Mouse (Mus musculus) lung, adult 2 months (tissue): ENCODE measurements around the gene Abcd1. TPM values are rescaled to one million over a fixed set of nuclear protein-coding genes. Genes with fewer than 3 reads are reported as not detected.

Source experiments
- DNase-seq: peaks from one replicate; pipeline ENCODE4 v3.0.0; 2022
- H3K4me1 ChIP-seq: fragments of 200-500 bp; 2 replicates; pipeline ENCODE4 v1.6.1; 2011; ENCODE audit warnings: low read length; ENCODE audit not compliant: control insufficient read depth, insufficient read depth
- H3K4me3 ChIP-seq: fragments of 200-500 bp; replicated peaks from 2 replicates; pipeline ENCODE3; 2011; ENCODE audit warnings: low read depth, mild to moderate bottlenecking, control low read depth, low read length; ENCODE audit errors: extremely low read depth
- CTCF ChIP-seq: fragments of 200-500 bp; IDR thresholded peaks from 2 replicates; pipeline ENCODE4 v1.5.1; 2011; ENCODE audit warnings: mild to moderate bottlenecking, low read length, control low read depth; ENCODE audit not compliant: insufficient read depth
- POLR2A ChIP-seq: fragments of 200-500 bp; IDR thresholded peaks from 2 replicates; pipeline ENCODE4 v1.6.1; 2011; ENCODE audit warnings: low read depth, mild to moderate bottlenecking, control low read depth, low read length, borderline replicate concordance; ENCODE audit errors: extremely low read depth
- WGBS: fragments of 180-500 bp; shearing (Covaris S2); methylation state at CpG from one replicate; pipeline ENCODE4 v1.1.7; 2018; 5-methylcytosine and 5-hydroxymethylcytosine counted together
- polyA plus RNA-seq: library from polyadenylated mRNA; depleted of rRNA; stranded (reverse); fragments of >200 nt; gene quantifications from 2 replicates; pipeline ENCODE4 v1.2.3, GENCODE M21; 2012; rRNA removed

The Abcd1 gene
- 49.9 and 53.6 TPM in 2 replicates for polyA plus RNA-seq

DNA sequence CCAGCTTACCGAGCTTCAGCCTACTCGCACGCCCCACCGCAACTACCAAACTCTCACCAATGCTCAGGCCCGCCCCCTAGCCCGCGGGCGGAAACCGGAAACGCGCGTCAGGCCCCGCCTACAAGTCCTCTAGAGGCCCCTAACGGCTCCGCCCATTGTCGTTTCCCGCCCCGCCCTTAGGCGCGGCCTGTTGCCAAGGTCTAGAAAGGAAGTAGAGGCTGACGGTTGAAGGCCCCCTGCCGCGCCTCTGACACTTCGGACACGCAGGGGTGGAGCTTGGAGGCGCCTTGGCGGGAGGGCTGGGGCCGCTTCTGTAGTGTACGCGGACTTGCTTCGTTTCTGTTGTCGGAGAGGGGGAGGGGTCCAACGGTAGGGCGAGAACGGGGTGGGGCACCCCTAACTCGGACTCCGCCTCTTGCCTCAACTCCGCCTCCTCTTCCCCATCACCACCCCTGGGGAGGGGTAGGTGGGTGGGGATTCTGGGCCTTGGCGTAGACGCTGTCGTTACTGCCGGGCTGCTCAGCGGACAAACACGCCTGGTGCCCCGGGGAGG is at the start of gene Abcd1, which contains the start of gene Bcap31:
TSS of gene Abcd1 (plus strand) at position 489 of the 553 bp plus-strand sequence.
TSS of gene Bcap31 (minus strand) at position 67 of the 553 bp plus-strand sequence.
- Histone ChIP-seq H3K4me3 (peak within 1 kb of the TSS; percentile 87), H3K4me1 (peaks cover 17% of the 10 kb centered on the region)
- 27% methylated on average over 45 of the region's 45 CpGs for WGBS
- peak; percentile 90; the same call in 1 of the 2 replicates for TF ChIP-seq POLR2A
- no peak for TF ChIP-seq CTCF
- DNase-seq = peak; percentile 92

DNA sequence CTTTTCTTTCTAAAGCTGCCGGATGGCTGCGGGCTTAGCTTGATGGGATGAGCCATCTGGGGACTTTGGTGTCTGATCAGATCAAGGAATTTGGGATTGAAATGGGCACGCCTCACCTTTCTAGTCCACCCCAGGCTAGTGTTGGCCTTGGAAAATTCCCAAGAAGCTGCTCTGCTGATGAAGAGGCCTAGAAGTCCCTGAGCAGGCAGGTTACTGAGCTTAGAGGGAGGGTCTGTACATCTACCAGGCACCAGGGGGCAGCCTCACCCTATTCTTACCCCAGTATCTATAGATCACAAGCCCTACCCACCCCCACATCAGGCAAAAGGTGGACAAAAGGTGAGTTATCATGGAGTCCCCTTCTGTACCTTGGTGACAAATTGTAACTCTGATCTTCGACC is 44.4 kb upstream of the Abcd1 start:
- TF ChIP-seq CTCF (peak; percentile 58), POLR2A (no peak)
- DNase-seq = peak; percentile 36
- H3K4me3 ChIP-seq = no peak overlapping the region
- WGBS = 71% methylated on average over 4 of the region's 4 CpGs
- peaks cover 8% of the 10 kb centered on the region for H3K4me1 ChIP-seq

DNA sequence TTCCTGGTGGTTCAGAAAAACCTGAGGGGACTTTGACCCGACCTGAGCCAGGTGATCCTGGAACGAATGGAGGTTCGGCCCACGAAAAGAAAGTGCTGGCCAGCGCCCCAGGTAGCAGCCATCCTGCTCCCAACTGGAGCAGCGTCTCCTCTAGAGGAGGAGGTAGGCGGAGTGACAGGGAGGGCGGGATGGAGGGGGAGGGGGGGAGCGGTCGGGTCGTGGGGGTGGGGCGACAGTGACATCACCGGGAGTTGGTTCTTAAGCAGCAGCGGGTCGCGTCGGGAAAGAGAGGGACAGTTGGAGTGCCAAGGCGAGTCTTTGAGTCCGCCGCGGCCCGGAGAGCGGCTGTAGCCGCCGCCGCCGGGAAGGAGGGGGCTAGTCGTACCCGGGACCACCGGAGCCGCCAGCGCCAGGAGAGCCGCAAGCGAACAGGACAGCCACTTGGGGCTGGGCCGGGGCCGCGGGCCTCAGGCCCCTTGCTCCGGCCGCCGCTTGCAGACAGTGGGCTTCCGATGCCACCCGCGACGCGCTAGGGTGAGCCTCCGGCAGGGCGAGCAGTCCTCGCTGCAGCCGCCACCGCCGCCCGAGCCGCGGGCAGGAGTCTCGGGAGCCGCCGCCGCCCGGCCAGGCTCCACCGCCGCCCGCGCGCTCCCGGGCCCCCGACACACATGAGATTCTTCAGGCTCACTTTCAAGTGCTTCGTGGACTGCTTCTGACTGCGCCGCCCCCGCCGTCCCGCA is 43.3 kb upstream of the Abcd1 start, which contains the start of gene Slc6a8:
TSS of gene Slc6a8 (plus strand) at position 272 of the 740 bp plus-strand sequence.
- 18% methylated on average over 71 of the region's 72 CpGs for WGBS
- peak; percentile 71 for DNase-seq
- Histone ChIP-seq H3K4me1 (peaks cover 8% of the 10 kb centered on the region), H3K4me3 (peak within 1 kb of the TSS; percentile 68)
- TF ChIP-seq CTCF = no peak
- TF ChIP-seq POLR2A = peak; percentile 81; the same call in 1 of the 2 replicates

DNA sequence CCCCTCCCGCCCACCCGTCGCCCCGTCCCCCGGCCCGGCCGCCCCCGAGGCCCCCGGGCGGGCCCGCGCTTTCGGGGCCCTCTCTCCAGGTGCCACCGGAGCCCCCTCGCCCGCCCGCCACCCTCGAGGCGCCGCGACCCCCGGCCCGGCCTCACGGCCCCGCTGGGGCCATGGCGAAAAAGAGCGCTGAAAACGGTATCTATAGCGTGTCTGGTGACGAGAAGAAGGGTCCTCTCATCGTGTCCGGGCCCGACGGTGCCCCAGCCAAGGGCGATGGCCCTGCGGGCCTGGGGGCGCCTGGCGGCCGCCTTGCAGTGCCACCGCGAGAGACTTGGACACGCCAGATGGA is 42.8 kb upstream of the Abcd1 start:
- DNase-seq = no peak
- WGBS = 27% methylated on average over 42 of the region's 42 CpGs
- Histone ChIP-seq H3K4me3 (peak overlapping the region; percentile 68), H3K4me1 (peaks cover 8% of the 10 kb centered on the region)
- TF ChIP-seq CTCF = no peak
- TF ChIP-seq POLR2A = no peak

DNA sequence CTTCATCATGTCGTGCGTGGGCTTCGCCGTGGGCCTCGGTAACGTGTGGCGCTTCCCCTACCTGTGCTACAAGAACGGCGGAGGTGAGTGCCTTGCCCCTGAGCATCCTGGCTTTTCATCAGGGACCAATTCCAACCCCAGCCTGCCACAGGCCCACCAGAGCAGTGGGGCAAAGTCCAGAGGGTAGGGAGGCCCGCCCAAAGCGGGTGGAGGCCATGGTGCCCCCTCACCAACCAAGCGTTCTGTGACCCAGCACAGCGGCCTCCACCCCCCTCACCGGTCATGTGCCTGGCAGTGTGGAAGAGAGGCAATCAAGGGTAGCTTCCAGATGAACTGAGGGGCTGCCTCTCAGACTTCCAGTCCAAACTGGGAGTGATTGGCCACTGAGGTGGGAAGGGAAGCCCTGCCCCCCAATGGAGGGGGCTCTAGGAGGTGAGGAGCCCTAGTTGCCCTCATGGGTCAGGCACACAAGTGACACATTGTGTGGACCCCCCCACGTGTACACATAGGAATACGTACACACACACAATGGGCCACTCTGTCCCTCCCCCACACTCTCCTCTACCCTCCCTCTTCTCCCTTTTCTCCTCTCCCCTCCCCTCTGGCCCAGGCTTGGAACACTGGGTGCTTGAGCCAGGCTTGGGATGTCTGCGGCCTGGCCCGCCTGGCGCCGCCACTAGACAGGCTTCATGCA is 42.3 kb upstream of the Abcd1 start:
- no peak for DNase-seq
- TF ChIP-seq CTCF (no peak), POLR2A (no peak)
- Histone ChIP-seq H3K4me1 (peaks cover 8% of the 10 kb centered on the region), H3K4me3 (peak overlapping the region; percentile 68)
- WGBS = 42% methylated on average over 20 of the region's 20 CpGs

DNA sequence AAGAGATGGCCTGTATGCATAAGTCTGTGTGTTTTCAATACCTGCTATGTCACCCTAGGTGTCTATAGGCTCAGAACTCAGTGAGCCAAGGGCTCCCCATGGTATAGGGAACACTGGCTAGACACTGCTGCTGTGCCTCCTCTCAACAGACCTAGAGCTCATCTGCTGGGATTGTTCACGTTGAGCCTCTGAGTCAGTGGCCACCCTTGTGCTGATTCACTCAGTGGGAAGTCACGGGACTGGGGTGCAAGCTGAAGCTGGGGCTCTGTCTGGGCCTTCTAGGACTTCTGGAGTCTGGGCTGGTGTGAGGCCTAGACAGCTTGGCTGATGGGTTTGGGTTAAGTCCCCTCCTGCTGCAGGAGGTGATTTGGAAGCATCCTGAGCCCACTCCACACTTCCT is 41.2 kb upstream of the Abcd1 start:
- TF ChIP-seq POLR2A = no peak
- TF ChIP-seq CTCF = no peak
- WGBS = 72% methylated on average over 2 of the region's 2 CpGs
- peaks cover 8% of the 10 kb centered on the region for H3K4me1 ChIP-seq
- H3K4me3 ChIP-seq = no peak overlapping the region
- DNase-seq = no peak

DNA sequence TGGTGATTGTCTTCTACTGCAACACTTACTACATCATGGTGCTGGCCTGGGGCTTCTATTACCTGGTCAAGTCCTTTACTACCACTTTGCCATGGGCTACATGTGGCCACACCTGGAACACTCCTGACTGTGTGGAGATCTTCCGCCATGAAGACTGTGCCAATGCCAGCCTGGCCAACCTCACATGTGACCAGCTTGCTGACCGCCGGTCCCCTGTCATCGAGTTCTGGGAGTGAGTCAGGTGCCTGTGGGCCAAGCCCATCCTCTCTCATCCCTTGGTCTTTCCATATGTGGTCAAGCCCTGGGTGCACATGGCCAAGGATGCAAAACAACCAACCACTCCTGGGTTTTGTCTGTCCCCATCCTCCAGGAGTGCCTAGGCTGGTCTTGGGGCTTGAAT is 39.7 kb upstream of the Abcd1 start:
- WGBS = 91% methylated on average over 4 of the region's 4 CpGs
- DNase-seq = no peak
- H3K4me3 ChIP-seq = no peak overlapping the region

DNA sequence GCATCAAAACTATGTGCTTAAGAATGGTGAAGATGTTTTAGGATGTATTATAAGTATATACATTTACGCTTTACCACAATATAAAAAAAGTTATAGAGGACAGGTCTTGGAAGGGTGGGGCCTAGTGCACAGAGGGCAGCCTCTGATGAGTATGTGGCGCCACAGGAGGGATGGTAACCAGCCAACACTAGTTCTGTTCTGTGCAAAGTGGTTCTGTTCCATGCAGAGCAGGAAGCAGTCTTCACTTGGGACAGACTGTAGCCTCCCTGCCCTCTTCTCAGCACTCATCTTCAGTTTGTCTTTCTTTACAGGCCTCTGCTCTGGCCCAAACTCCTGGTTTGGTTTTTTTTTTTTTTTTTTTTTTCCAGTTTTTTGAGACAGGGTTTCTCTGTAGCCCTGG is 32.2 kb upstream of the Abcd1 start:
- no peak overlapping the region for H3K4me3 ChIP-seq
- TF ChIP-seq CTCF = no peak
- TF ChIP-seq POLR2A = no peak
- 80% methylated on average over 2 of the region's 2 CpGs for WGBS
- no peaks in the 10 kb centered on the region for H3K4me1 ChIP-seq
- no peak for DNase-seq

More for the DNA sequence above, 39.7 kb upstream of the Abcd1 start:
- no peak for TF ChIP-seq CTCF
- TF ChIP-seq POLR2A = no peak
- peaks cover 8% of the 10 kb centered on the region for H3K4me1 ChIP-seq

DNA sequence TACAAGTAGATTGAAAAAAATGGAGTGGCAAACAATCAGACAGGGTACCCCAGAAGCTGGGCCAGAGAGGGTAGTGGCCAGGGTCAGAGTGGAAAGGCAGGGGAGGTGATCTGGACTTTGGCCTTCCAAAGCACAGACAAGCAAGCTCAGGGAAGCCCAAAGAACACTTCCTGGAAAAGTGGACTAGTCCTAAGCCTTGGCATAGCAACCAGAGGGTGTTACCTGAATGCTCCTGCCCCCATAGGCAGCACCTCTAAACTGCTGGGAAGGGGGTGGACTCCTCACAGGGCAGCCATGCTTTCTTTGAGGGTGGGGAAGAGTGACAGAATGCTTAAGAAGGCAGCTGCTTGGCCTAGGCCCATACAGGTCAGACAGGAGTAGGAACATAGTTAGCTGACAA is 31.4 kb upstream of the Abcd1 start:
- Histone ChIP-seq H3K4me3 (no peak overlapping the region), H3K4me1 (no peaks in the 10 kb centered on the region)
- DNase-seq = no peak
- TF ChIP-seq POLR2A = no peak
- no peak for TF ChIP-seq CTCF

DNA sequence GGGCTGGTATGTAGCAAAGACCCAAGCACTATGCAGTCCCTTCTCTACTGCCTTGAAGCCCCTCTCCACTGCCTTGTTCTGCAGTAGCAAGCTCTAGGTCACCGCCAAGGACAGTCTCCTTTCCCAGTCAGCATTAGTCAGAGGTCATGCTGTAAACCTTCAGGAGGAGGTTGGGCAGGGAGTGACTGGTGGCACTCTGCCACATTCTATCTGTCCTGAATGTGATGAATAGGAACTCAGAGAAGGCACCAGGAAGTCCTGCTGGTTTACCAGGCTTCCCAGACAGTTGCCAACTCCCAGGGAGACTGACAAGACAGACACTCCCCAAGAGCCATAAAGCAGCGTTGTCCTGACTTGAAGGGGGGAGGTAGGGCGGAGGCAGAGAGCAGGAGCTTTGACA is 30.8 kb upstream of the Abcd1 start:
- DNase-seq = no peak
- Histone ChIP-seq H3K4me3 (no peak overlapping the region), H3K4me1 (no peaks in the 10 kb centered on the region)
- TF ChIP-seq CTCF (no peak), POLR2A (no peak)
- WGBS = 55% methylated on average over 3 of the region's 3 CpGs
